Mouse (Mus musculus) lung, adult 2 months (tissue): ENCODE results near the gene Sec63. TPM values are rescaled to one million over a fixed set of nuclear protein-coding genes. Genes with fewer than 3 reads are reported as not detected.

Experiments
- DNase-seq: peaks from one replicate; pipeline ENCODE4 v3.0.0; 2022
- H3K4me1 ChIP-seq: fragments of 200-500 bp; 2 replicates; pipeline ENCODE4 v1.6.1; 2011; ENCODE audit warnings: low read length; ENCODE audit not compliant: control insufficient read depth, insufficient read depth
- H3K4me3 ChIP-seq: fragments of 200-500 bp; replicated peaks from 2 replicates; pipeline ENCODE3; 2011; ENCODE audit warnings: low read depth, mild to moderate bottlenecking, control low read depth, low read length; ENCODE audit errors: extremely low read depth
- CTCF ChIP-seq: fragments of 200-500 bp; IDR thresholded peaks from 2 replicates; pipeline ENCODE4 v1.5.1; 2011; ENCODE audit warnings: mild to moderate bottlenecking, low read length, control low read depth; ENCODE audit not compliant: insufficient read depth
- POLR2A ChIP-seq: fragments of 200-500 bp; IDR thresholded peaks from 2 replicates; pipeline ENCODE4 v1.6.1; 2011; ENCODE audit warnings: low read depth, mild to moderate bottlenecking, control low read depth, low read length, borderline replicate concordance; ENCODE audit errors: extremely low read depth
- WGBS: fragments of 180-500 bp; shearing (Covaris S2); methylation state at CpG from one replicate; pipeline ENCODE4 v1.1.7; 2018; 5-methylcytosine and 5-hydroxymethylcytosine counted together
- polyA plus RNA-seq: library from polyadenylated mRNA; depleted of rRNA; stranded (reverse); fragments of >200 nt; gene quantifications from 2 replicates; pipeline ENCODE4 v1.2.3, GENCODE M21; 2012

Sec63 gene
- polyA plus RNA-seq, 1 experiment: 16.4 TPM

- TF ChIP-seq CTCF (peak; percentile 87), POLR2A (no peak)
- Histone ChIP-seq H3K4me3 (no peak overlapping the region), H3K4me1 (no peaks in the 10 kb centered on the region; the same call in 1 of the 2 replicates)
- WGBS: 18% methylated on average over 9 of the region's 9 CpGs
- DNase-seq: peak; percentile 80
Observed at GRCm38 (mm10) chr10:42842358-42842757, 81.1 kb downstream of the Sec63 start.

- TF ChIP-seq POLR2A: no peak
- TF ChIP-seq CTCF: no peak
- Histone ChIP-seq H3K4me1 (no peaks in the 10 kb centered on the region; the same call in 1 of the 2 replicates), H3K4me3 (no peak overlapping the region)
- DNase-seq: no peak
- WGBS: 23% methylated on average over 1 of the region's 1 CpGs
Observed at GRCm38 (mm10) chr10:42843416-42843815, 82.1 kb downstream of the Sec63 start.

DNA sequence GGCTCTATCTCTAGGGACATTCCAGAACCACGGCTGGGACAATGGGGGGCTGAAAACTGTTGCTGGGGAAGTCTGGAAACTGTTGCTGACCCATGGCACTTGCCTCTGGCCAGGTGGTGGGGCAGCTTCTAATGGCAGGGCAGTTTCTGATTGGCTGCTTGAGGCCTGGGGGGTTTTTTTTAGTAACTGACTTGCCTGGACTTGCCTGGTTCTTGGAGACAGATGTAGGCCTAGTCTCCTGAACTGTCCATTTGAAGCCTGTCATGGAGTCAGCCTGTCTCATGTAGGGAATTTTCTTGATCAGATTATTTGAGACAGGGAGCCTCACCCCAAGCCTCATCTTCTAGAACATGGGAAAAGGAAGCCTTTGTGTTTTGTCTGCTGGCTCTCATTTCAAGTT, 84.2 kb downstream of the Sec63 start:
- no peak overlapping the region for H3K4me3 ChIP-seq
- no peaks in the 10 kb centered on the region; the same call in 1 of the 2 replicates for H3K4me1 ChIP-seq
- TF ChIP-seq POLR2A: no peak
- no peak for TF ChIP-seq CTCF
- no peak for DNase-seq
- whole genome bisulfite sequencing: 35% methylated on average over 1 of the region's 1 CpGs

- DNase-seq: no peak
- Histone ChIP-seq H3K4me1 (no peaks in the 10 kb centered on the region; the same call in 1 of the 2 replicates), H3K4me3 (no peak overlapping the region)
- TF ChIP-seq CTCF (no peak), POLR2A (no peak)
- 84% methylated on average over 13 of the region's 13 CpGs for WGBS
Observed at GRCm38 (mm10) chr10:42848179-42849080, 87.1 kb downstream of the Sec63 start.

- Histone ChIP-seq H3K4me3 (no peak overlapping the region), H3K4me1 (no peaks in the 10 kb centered on the region)
- DNase-seq: no peak
- no peak for TF ChIP-seq POLR2A
- no peak for TF ChIP-seq CTCF
- WGBS: 94% methylated on average over 7 of the region's 7 CpGs
Observed at GRCm38 (mm10) chr10:42849081-42849400, 87.7 kb downstream of the Sec63 start.

GRCm38 (mm10) chr10:42854838-42855237, 93.5 kb downstream of the Sec63 start:
- 70% methylated on average over 4 of the region's 4 CpGs for WGBS
- Histone ChIP-seq H3K4me1 (peaks cover 2% of the 10 kb centered on the region; the same call in 1 of the 2 replicates), H3K4me3 (no peak overlapping the region)
- DNase-seq: no peak
- TF ChIP-seq CTCF (no peak), POLR2A (no peak)

- peaks cover 2% of the 10 kb centered on the region; the same call in 1 of the 2 replicates for H3K4me1 ChIP-seq
- TF ChIP-seq POLR2A (no peak), CTCF (no peak)
- DNase-seq: no peak
- WGBS: 30% methylated on average over 5 of the region's 5 CpGs
- no peak overlapping the region for H3K4me3 ChIP-seq
Observed at GRCm38 (mm10) chr10:42855250-42855649, 94.0 kb downstream of the Sec63 start.

- H3K4me3 ChIP-seq: no peak overlapping the region
- H3K4me1 ChIP-seq: peaks cover 4% of the 10 kb centered on the region; the same call in 1 of the 2 replicates
- no peak for DNase-seq
- no peak for TF ChIP-seq CTCF
- 96% methylated on average over 9 of the region's 9 CpGs for WGBS
Observed at GRCm38 (mm10) chr10:42856574-42856973, 95.3 kb downstream of the Sec63 start.

GRCm38 (mm10) chr10:42857021-42857420, 95.7 kb downstream of the Sec63 start:
- TF ChIP-seq CTCF: no peak
- no peak for TF ChIP-seq POLR2A
- 93% methylated on average over 2 of the region's 2 CpGs for WGBS
- DNase-seq: no peak
- H3K4me3 ChIP-seq: no peak overlapping the region
- peaks cover 7% of the 10 kb centered on the region for H3K4me1 ChIP-seq

DNA sequence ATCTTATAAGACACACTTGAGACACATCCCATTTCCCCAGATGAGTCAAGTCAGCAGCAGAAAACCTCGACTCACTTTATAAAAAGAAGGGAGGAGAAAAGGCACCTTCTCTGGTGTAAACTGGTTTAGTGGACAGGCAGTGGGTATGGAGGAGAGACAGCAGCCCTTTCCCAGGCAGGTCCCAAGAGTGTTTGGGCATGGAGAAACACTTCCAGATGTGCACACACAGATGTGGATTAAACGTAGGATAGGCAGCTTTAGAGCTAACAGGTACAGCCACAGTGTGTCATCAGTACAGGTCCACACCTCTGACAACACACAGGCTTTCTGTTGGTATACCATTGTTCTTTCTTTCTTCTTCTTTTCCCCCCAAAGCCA, 98.5 kb downstream of the Sec63 start:
- TF ChIP-seq CTCF: no peak
- no peak for TF ChIP-seq POLR2A
- no peak overlapping the region for H3K4me3 ChIP-seq
- H3K4me1 ChIP-seq: peaks cover 11% of the 10 kb centered on the region
- no peak for DNase-seq
- 57% methylated on average over 2 of the region's 2 CpGs for WGBS
